Mouse (Mus musculus) hindbrain, embryonic 13.5 days (tissue): ENCODE results near the gene Ppp1r9b. TPM values are rescaled to one million over a fixed set of nuclear protein-coding genes. Genes with fewer than 3 reads are reported as not detected.

Experiments
- ATAC-seq: fragments of 200-750 bp; cut with Nextera tagmentation; 2 replicates; pipeline ENCODE4 v1.8.0; 2017; ENCODE audit warnings: moderate TSS enrichment; ENCODE audit not compliant: low FRiP score
- H3K27ac ChIP-seq: fragments of 300-500 bp; sonication (generic); 2 replicates; pipeline ENCODE4 v1.5.1; 2015; ENCODE audit warnings: inconsistent platforms, mild to moderate bottlenecking, moderate library complexity
- H3K27me3 ChIP-seq: fragments of 300-500 bp; sonication (generic); 2 replicates; pipeline ENCODE4 v1.6.1; 2015; ENCODE audit warnings: mild to moderate bottlenecking, inconsistent platforms
- H3K36me3 ChIP-seq: fragments of 300-500 bp; sonication (generic); 2 replicates; pipeline ENCODE4 v1.6.1; 2015; ENCODE audit warnings: mild to moderate bottlenecking, inconsistent platforms
- H3K4me1 ChIP-seq: fragments of 300-500 bp; sonication (generic); replicated peaks from 2 replicates; pipeline ENCODE4 v1.6.1; 2015; ENCODE audit warnings: inconsistent platforms
- H3K4me2 ChIP-seq: fragments of 300-500 bp; sonication (generic); 2 replicates; pipeline ENCODE4 v1.6.1; 2015; ENCODE audit warnings: inconsistent platforms, mild to moderate bottlenecking, moderate library complexity
- H3K4me3 ChIP-seq: fragments of 300-500 bp; sonication (generic); 2 replicates; pipeline ENCODE4 v1.5.1; 2015; ENCODE audit warnings: mild to moderate bottlenecking, inconsistent platforms
- H3K9ac ChIP-seq: fragments of 300-500 bp; sonication (generic); 2 replicates; pipeline ENCODE4 v1.6.1; 2015; ENCODE audit warnings: mild to moderate bottlenecking, inconsistent platforms
- H3K9me3 ChIP-seq: fragments of 300-500 bp; sonication (generic); 2 replicates; pipeline ENCODE4 v1.6.1; 2016; ENCODE audit warnings: inconsistent platforms
- WGBS: fragments of 180-500 bp; shearing (Covaris S2); methylation state at CpG from one replicate; pipeline ENCODE4 v1.1.7; 2015; 5-methylcytosine and 5-hydroxymethylcytosine counted together
- polyA plus RNA-seq: library from polyadenylated mRNA; unstranded; fragments of >200 nt; fragmentation: Nextera tagmentation; extraction: Ambion mirVana; gene quantifications from 2 replicates; pipeline ENCODE4 v1.2.1, GENCODE M21; 2015

Gene Ppp1r9b
- polyA plus RNA-seq, 1 experiment from 2014 or later, result 17.3 TPM

DNA sequence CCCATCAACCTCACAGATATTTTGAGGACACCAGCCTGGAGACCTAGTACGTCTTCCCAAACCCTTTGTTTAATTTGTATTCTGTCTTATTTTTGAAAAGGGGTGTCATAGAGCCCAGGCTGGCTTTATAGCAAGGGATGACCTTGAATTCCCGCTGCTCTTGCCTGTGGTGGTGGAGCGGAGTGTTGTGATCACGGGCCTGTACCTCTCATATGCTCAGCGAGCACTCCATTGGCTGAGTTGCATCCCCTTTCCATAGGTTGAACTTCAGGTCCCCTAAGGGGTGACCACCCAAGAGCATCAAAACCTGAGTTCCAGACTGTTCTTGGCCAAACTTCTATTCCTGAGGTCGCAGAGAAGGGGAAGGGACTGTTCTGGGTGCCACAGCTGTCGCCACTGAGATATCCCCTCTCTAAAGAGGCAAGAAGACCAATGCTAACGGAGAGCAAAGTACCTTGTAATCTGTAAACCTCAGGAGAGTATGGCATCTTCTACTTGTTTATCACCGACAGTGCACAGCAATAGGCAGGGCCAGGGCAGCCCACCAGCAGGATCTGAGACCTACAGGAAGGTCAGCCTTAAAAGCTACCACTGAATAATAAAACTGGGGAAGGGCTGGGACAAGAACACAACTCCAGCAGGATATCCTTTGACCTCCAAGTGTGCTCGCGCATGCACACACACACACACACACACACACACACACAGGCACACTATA is 11.2 kb upstream of the Ppp1r9b start:
- H3K9ac ChIP-seq, result peak overlapping the region; percentile 67
- peaks cover 19% of the 10 kb centered on the region for H3K4me1 ChIP-seq
- peak overlapping the region; percentile 25 for H3K4me3 ChIP-seq
- peak; percentile 19; the same call in 1 of the 2 replicates for ATAC-seq
- H3K4me2 ChIP-seq, result peak overlapping the region; percentile 47
- H3K27ac ChIP-seq, result peak overlapping the region; percentile 95
- H3K9me3 ChIP-seq, result no peaks in the 10 kb centered on the region
- WGBS, result 77% methylated on average over 11 of the region's 11 CpGs
- no peaks in the 10 kb centered on the region for H3K36me3 ChIP-seq
- no peaks in the 10 kb centered on the region for H3K27me3 ChIP-seq

DNA sequence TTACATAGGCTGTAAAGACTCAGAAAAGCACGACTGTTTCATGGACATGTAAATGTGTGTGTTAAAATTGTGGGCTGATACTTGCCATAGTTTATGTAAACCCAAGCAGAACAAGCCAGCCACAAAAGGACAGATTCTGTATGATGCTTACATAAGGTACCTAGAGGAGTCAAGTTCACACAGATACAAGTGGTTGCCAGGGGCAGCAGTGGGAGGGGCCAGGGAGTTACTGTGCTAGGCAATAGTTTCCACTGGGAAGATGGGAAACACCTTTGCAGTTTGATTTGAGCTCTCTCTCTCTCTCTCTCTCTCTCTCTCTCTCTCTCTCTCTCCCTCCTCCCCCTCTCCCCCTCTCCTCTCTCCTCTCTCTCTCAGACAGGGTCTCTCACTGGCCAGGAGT is 5.7 kb upstream of the Ppp1r9b start:
- Histone ChIP-seq H3K4me1 (peaks cover 28% of the 10 kb centered on the region), H3K36me3 (no peaks in the 10 kb centered on the region), H3K4me3 (no peak overlapping the region), H3K27ac (no peak overlapping the region), H3K9ac (no peak overlapping the region), H3K4me2 (no peak overlapping the region), H3K9me3 (no peaks in the 10 kb centered on the region), H3K27me3 (no peaks in the 10 kb centered on the region)
- 47% methylated on average over 1 of the region's 1 CpGs for WGBS
- no peak for ATAC-seq

DNA sequence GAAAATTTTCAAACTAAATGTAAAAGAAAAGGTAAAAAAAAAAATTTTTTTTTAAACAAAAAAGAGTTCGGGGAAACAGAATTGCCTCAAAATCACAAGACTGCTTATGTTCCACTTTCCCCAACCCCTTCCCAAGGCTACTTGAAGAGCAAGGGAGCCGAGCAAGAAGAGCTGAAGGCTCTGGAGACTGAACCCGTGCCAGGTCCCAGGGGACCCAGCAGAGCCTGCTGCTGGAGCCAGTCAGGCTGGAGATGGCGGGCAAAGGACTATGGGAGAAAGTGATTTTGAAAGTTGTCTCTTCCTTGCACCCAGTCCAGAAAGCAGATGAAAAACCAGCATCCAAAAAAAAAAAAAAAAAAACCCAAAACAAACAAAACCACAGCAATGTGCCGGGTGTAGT is 5.0 kb upstream of the Ppp1r9b start:
- no peak for ATAC-seq
- Histone ChIP-seq H3K4me1 (peaks cover 33% of the 10 kb centered on the region), H3K4me3 (no peak overlapping the region), H3K9ac (no peak overlapping the region), H3K9me3 (no peaks in the 10 kb centered on the region), H3K36me3 (no peaks in the 10 kb centered on the region), H3K27me3 (no peaks in the 10 kb centered on the region), H3K4me2 (no peak overlapping the region), H3K27ac (no peak overlapping the region)
- 78% methylated on average over 5 of the region's 5 CpGs for WGBS

DNA sequence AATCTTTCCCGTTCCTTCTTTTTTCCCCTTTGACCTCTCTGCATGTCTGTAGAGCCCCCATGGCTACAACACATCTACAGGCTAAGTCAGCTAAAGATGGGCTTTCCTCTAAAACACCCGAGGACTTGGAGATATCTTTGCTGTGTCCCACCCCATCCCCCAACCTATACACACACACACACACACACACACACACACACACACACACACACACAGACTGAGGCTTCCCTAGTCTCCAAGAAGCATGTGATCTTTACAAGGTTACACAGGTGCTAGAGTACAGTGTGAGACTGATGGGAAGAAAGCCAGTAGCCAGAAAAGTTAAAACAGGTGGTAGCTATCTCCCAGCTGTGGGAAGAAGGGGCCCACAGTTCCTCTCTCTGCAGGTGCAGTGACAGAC is 4.4 kb upstream of the Ppp1r9b start:
- 58% methylated on average over 2 of the region's 2 CpGs for WGBS
- Histone ChIP-seq H3K4me3 (no peak overlapping the region), H3K9me3 (no peaks in the 10 kb centered on the region), H3K4me1 (peaks cover 33% of the 10 kb centered on the region), H3K36me3 (no peaks in the 10 kb centered on the region), H3K9ac (no peak overlapping the region), H3K27ac (no peak overlapping the region), H3K4me2 (no peak overlapping the region), H3K27me3 (no peaks in the 10 kb centered on the region)
- ATAC-seq, result no peak

DNA sequence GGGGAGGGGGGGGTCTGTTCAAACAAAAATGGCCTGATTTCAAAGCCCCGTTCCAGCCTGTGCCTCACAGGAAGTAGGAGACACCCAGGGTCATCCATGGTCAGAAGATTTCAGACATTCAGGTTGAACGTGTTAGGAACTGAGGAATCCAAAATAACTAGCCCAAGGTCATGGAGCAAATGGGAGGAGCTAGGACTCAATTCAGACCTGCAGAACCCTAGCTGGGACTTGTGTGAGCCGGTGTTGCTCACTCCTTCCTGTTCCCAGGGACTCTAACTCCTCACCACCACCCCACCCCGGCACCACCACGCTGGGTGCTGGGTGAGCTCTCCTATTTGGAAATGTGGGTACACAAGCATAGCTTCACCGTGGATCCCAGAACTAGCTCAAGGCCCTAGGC is 3.5 kb upstream of the Ppp1r9b start:
- Histone ChIP-seq H3K4me3 (no peak overlapping the region), H3K9me3 (no peaks in the 10 kb centered on the region), H3K4me2 (no peak overlapping the region), H3K27ac (no peak overlapping the region), H3K9ac (no peak overlapping the region), H3K36me3 (no peaks in the 10 kb centered on the region), H3K4me1 (peaks cover 38% of the 10 kb centered on the region), H3K27me3 (no peaks in the 10 kb centered on the region)
- 48% methylated on average over 6 of the region's 6 CpGs for WGBS
- ATAC-seq, result no peak

DNA sequence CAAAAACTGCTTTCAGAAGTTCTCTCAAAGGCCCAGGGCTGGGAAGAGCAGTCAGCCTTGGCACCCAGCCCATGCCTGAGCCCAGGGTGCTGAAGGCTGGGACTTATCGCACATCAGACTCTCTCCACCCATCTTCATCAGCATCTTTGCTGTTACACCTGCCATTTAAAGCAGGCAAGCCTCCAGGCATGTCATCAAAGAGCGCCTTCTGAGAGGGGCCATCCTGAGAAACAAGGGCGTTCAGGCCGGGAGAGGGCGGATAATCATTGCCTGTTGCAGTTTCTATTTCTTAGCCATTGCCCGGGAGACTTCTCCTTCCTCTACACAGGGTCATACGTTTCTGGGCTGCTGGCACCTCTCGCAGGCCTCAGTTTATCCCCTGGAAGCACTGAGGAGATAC is 3.0 kb upstream of the Ppp1r9b start:
- Histone ChIP-seq H3K36me3 (no peaks in the 10 kb centered on the region), H3K4me1 (peaks cover 43% of the 10 kb centered on the region), H3K4me3 (no peak overlapping the region), H3K9me3 (no peaks in the 10 kb centered on the region), H3K27ac (no peak overlapping the region), H3K27me3 (no peaks in the 10 kb centered on the region), H3K4me2 (no peak overlapping the region), H3K9ac (no peak overlapping the region)
- ATAC-seq, result no peak
- 88% methylated on average over 8 of the region's 8 CpGs for WGBS

DNA sequence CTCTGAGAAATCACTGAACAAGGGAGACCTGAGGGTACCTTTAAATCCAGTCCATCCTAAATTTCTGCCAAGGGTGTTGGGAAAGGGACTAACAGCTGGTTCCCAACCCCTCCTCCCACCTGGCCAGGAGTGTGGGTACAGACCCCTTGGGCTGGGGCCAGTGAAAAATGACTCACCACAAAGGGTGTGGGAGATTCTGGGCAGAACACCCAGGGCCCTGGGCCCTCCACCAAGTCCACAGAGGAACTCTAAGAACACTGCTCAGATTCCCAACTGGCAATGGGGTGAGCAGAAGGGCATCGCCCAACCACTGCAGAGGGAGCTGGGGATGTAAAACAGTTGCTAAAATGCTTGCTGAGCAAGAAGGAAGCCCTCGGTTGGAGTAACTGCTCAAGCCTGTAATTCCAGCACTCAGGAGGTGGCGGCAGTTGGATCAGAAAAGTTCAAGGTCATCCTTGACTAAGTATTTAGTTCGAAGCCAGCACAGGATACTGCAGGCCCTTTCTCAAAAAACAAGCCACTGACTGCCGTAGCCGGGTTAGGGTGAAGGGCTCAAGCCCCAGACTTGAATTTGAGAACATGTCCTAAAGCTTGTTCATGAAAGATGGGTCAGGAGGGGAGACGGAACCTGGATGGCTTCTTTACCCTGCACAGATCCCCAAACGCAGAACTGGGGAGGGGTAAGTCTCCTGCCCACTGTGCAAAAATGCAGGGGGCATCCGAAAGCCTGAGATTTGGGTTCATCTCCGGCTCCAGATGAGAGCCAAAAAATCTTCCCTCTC is 1.9 kb upstream of the Ppp1r9b start:
- WGBS, result 25% methylated on average over 10 of the region's 10 CpGs
- no peaks in the 10 kb centered on the region for H3K36me3 ChIP-seq
- ATAC-seq, result no peak
- no peaks in the 10 kb centered on the region for H3K9me3 ChIP-seq
- H3K27ac ChIP-seq, result peak overlapping the region; percentile 97
- H3K9ac ChIP-seq, result peak overlapping the region; percentile 80
- peak overlapping the region; percentile 97 for H3K4me3 ChIP-seq
- peaks cover 55% of the 10 kb centered on the region for H3K4me1 ChIP-seq
- H3K4me2 ChIP-seq, result peak overlapping the region; percentile 100
- no peaks in the 10 kb centered on the region for H3K27me3 ChIP-seq

DNA sequence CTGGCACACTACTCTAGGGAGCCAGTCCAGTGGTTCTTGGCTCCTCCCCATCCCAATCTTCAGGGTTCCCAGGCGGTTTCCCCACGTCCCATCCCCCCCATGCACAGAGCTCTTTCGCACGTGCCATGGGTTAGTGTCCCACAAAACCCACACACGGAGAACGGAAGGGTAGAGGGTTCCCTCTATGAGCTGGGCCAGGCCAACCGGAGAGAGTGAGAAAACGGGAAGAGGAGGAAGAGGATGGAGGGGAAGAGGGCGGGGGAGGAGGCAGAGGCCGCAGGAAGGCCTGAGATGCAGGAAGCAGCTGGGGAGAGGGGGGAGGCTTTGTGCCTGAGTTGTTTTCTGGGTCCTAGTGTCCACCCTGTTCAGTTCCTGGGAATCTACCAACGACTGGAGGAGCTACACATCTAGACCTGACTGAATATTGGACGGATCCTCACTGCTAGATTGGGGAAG is 1.2 kb upstream of the Ppp1r9b start:
- Histone ChIP-seq H3K27me3 (no peaks in the 10 kb centered on the region), H3K4me3 (peak overlapping the region; percentile 97), H3K9me3 (no peaks in the 10 kb centered on the region), H3K36me3 (no peaks in the 10 kb centered on the region), H3K4me1 (peaks cover 61% of the 10 kb centered on the region), H3K9ac (peak overlapping the region; percentile 99), H3K27ac (peak overlapping the region; percentile 97), H3K4me2 (peak overlapping the region; percentile 100)
- ATAC-seq, result peak; percentile 46
- WGBS, result 0% methylated on average over 12 of the region's 12 CpGs

DNA sequence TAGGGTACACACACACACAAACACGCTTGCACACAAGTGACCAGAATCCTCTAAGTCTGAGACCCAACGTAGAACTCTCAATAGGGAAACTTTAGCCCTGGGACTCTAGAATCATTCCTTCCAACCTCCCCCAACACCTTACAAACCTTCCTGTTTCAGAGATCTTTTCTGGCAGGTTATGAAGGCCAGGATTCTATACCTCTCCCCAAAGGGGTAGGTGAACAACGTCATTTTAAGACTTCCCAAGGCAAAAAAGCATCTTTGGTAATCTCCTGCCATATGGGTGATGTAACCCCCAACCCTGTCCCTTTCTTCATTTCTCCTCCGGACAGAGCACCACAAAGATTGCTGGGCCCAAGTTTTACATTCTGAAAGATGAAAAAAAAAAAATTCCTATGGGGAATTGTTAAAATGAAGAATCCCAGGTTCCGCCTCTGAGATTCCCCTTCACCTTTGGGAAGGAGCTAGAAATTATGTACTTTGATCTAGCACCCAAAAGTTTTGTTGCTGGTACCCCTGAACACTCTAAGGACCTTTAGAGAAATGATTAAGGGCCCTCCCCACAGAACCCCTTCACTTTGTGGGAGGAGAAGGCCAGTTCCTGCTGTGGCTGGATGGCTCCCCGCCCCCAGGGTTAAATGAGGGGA is 610 bp upstream of the Ppp1r9b start:
- peaks cover 67% of the 10 kb centered on the region for H3K4me1 ChIP-seq
- H3K9me3 ChIP-seq, result no peaks in the 10 kb centered on the region
- WGBS, result 45% methylated on average over 6 of the region's 6 CpGs

DNA sequence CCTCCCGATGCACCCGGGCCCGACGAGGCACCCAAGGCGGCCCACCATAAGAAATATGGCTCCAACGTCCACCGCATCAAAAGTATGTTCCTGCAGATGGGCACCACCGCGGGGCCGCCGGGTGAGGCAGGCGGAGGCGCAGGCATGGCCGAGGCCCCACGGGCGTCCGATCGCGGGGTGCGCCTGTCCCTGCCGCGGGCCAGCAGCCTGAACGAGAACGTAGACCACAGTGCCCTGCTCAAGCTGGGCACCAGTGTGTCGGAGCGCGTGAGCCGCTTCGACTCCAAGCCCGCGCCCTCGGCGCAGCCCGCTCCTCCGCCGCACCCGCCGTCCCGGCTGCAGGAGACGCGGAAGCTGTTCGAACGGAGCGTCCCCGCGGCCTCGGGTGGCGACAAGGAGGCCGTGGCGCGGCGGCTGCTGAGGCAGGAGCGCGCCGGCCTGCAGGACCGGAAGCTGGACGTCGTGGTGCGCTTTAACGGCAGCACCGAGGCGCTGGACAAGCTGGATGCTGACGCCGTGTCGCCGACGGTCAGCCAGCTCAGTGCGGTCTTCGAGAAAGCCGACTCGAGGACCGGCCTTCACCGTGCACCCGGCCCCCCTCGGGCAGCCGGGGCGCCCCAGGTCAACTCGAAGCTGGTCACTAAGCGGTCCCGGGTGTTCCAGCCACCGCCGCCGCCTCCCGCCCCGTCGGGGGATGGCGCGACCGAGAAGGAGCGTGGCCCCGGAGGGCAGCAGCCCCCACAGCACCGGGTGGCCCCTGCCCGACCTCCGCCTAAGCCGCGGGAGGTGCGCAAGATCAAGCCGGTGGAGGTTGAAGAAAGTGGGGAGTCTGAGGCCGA is 1.0 kb downstream of the Ppp1r9b start:
- Histone ChIP-seq H3K9me3 (no peaks in the 10 kb centered on the region), H3K36me3 (peaks cover 10% of the 10 kb centered on the region), H3K4me3 (peak overlapping the region; percentile 97), H3K27ac (peak overlapping the region; percentile 97), H3K4me1 (peaks cover 83% of the 10 kb centered on the region), H3K9ac (peak overlapping the region; percentile 99), H3K27me3 (no peaks in the 10 kb centered on the region), H3K4me2 (peak overlapping the region; percentile 100)
- under 1% methylated on average over 99 of the region's 99 CpGs for WGBS
- ATAC-seq, result no peak

More for the DNA sequence above, 610 bp upstream of the Ppp1r9b start:
- Histone ChIP-seq H3K9ac (peak overlapping the region; percentile 99), H3K27ac (peak overlapping the region; percentile 97), H3K27me3 (no peaks in the 10 kb centered on the region), H3K4me2 (peak overlapping the region; percentile 100), H3K36me3 (no peaks in the 10 kb centered on the region; the same call in 1 of the 2 replicates), H3K4me3 (peak overlapping the region; percentile 97)
- no peak for ATAC-seq

DNA sequence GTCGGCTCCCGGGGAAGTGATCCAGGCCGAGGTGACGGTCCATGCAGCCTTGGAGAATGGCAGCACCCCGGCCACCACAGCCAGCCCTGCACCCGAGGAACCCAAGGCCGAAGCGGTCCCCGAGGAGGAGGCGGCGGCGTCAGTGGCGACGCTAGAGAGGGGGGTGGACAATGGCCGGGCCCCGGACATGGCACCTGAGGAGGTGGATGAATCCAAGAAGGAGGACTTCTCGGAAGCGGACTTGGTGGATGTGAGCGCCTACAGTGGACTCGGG is 1.6 kb downstream of the Ppp1r9b start:
- WGBS, result 0% methylated on average over 20 of the region's 20 CpGs

More for the DNA sequence above, 1.6 kb downstream of the Ppp1r9b start:
- Histone ChIP-seq H3K36me3 (peaks cover 15% of the 10 kb centered on the region), H3K4me2 (peak overlapping the region; percentile 100), H3K9ac (peak overlapping the region; percentile 99), H3K4me1 (peaks cover 84% of the 10 kb centered on the region), H3K27me3 (no peaks in the 10 kb centered on the region), H3K27ac (peak overlapping the region; percentile 97), H3K4me3 (peak overlapping the region; percentile 97), H3K9me3 (no peaks in the 10 kb centered on the region)
- no peak for ATAC-seq
